Mouse (Mus musculus) CH12.LX (cell line): ENCODE results near the gene Alg12.
A peak's percentile ranks its signal among the peaks of the same experiment; 100 is the strongest.

Experiments used
- CHD1 ChIP-seq: IDR thresholded peaks from 2 replicates; pipeline ENCODE4 v1.6.1; 2012; ENCODE audit warnings: low read depth, low read length, improper control_type of control experiment, inconsistent platforms
- CTCF ChIP-seq, 2 experiments: IDR thresholded peaks in 1 of 2; conservative IDR thresholded peaks in 1 of 2; 2 replicates each; pipeline ENCODE4 v1.5.1; 2011 to 2012; ENCODE audit warnings: low read depth in 2 of 2, low read length in 2 of 2, improper control_type of control experiment in 1 of 2, inconsistent platforms in 1 of 2, mild to moderate bottlenecking in 1 of 2, moderate library complexity in 1 of 2
- EP300 ChIP-seq: IDR thresholded peaks from 2 replicates; pipeline ENCODE4 v1.6.1; 2011; ENCODE audit warnings: low read length, improper control_type of control experiment
- IRF4 ChIP-seq: IDR thresholded peaks from 2 replicates; pipeline ENCODE4 v1.6.1; 2014; ENCODE audit warnings: low read depth, mild to moderate bottlenecking, inconsistent platforms, low read length, improper control_type of control experiment
- JUND ChIP-seq: conservative IDR thresholded peaks from 2 replicates; pipeline ENCODE4 v1.6.1; 2011; ENCODE audit warnings: low read depth, low read length, improper control_type of control experiment
- KAT2A ChIP-seq: IDR thresholded peaks from 2 replicates; pipeline ENCODE4 v1.6.1; 2012; ENCODE audit warnings: low read length, improper control_type of control experiment, inconsistent platforms; ENCODE audit not compliant: insufficient replicate concordance
- MAFK ChIP-seq: IDR thresholded peaks from 2 replicates; pipeline ENCODE4 v1.6.1; 2011; ENCODE audit warnings: low read length, improper control_type of control experiment; ENCODE audit not compliant: insufficient replicate concordance
- MAZ ChIP-seq: IDR thresholded peaks from 2 replicates; pipeline ENCODE4 v1.6.1; 2012; ENCODE audit warnings: low read depth, mild to moderate bottlenecking, inconsistent platforms, low read length, improper control_type of control experiment, moderate library complexity
- POLR2A ChIP-seq: IDR thresholded peaks from 2 replicates; pipeline ENCODE4 v1.6.1; 2011; ENCODE audit warnings: low read depth, mild to moderate bottlenecking, improper control_type of control experiment, low read length
- POLR2AphosphoS2 ChIP-seq: IDR thresholded peaks from 2 replicates; pipeline ENCODE4 v1.6.1; 2011; ENCODE audit warnings: low read depth, low read length, improper control_type of control experiment
- RCOR1 ChIP-seq: conservative IDR thresholded peaks from 2 replicates; pipeline ENCODE4 v1.6.1; 2012; ENCODE audit warnings: low read depth, mild to moderate bottlenecking, inconsistent platforms, low read length, improper control_type of control experiment
- SMC3 ChIP-seq: IDR thresholded peaks from 2 replicates; pipeline ENCODE4 v1.6.1; 2011; ENCODE audit warnings: low read depth, low read length, improper control_type of control experiment
- TCF12 ChIP-seq: IDR thresholded peaks from 2 replicates; pipeline ENCODE4 v1.6.1; 2014; ENCODE audit warnings: low read depth, mild to moderate bottlenecking, inconsistent platforms, low read length, improper control_type of control experiment
- UBTF ChIP-seq: IDR thresholded peaks from 2 replicates; pipeline ENCODE4 v1.6.1; 2012; ENCODE audit warnings: low read depth, mild to moderate bottlenecking, inconsistent platforms, low read length, improper control_type of control experiment, moderate library complexity

DNA sequence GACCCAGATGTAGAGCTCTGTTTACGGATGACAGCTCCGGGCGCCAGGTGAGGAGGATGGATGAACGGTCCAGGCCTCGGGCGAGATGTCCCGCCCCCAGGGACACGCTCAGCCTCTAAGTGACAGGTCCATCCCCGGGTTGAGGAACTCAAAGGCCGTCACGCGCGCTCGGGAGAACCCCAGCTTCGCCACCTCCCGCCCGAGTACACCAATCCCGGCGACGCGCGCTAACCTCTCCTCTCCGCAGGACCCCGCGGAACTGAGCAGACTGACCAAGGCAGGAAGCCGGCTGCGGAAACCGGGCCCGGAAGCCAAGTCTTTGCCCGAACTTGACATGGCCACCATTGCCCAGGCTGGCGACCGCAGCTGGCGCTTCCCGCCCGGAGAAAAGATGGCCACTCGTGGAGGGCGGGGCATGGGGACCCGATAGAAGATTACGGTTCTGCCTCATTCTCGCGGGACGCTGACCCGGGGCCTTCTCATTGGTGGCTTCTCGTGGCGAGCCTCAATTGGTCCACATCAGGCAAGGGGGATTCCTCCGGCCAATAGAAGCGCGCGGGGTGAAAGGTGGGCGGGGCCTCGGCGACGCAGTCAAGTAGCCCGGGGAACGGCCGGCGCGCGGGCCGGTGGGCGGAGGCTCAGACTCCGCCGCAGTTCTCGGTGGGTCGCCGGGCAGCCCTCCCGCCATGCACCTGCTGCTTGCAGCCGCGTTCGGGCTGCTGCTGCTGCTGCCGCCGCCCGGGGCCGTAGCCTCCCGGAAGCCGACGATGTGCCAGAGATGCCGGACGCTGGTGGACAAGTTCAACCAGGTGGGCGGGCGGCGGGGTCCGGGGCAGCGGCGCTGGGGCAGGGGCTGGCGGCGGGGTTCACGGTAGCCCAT, at the start of gene Alg12, which contains the start of gene Creld2:
- TF ChIP-seq CTCF (conservative IDR thresholded peaks at IDR 0.05 in 1 of 2, IDR thresholded peaks at IDR 0.05 in 1 of 2; ENCODE audit: low read depth in 2 of 2, low read length in 2 of 2): no peak
- TF ChIP-seq MAZ: 0 out of 2 replicates have a peak, but pooled peaks have one; percentile 63
- peak; percentile 45; the same call in 1 of the 2 replicates for TF ChIP-seq IRF4
- TF ChIP-seq CHD1: no peak
- peak; percentile 55; the same call in 1 of the 2 replicates for TF ChIP-seq TCF12
- peak; percentile 79; the same call in 1 of the 2 replicates for TF ChIP-seq POLR2AphosphoS2
- peak; percentile 80; the same call in 1 of the 2 replicates for TF ChIP-seq UBTF
- TF ChIP-seq KAT2A: peak; percentile 92; the same call in 1 of the 2 replicates
- no peak for TF ChIP-seq MAFK
- TF ChIP-seq JUND: no peak
- TF ChIP-seq SMC3: no peak
- peak; percentile 90 for TF ChIP-seq RCOR1
- peak; percentile 87 for TF ChIP-seq POLR2A
- no peak for TF ChIP-seq EP300
